Mouse (Mus musculus) heart, embryonic 10.5 days (tissue): ENCODE results near the gene Hhat. TPM values are rescaled to one million over a fixed set of nuclear protein-coding genes. Genes with fewer than 3 reads are reported as not detected.

ENCODE experiments used
- DNase-seq: peaks from one replicate; pipeline ENCODE4 v3.0.0-alpha.2; 2017; ENCODE audit warnings: low spot score
- H3K27ac ChIP-seq: fragments of 300-500 bp; sonication (generic); 2 replicates; pipeline ENCODE4 v1.5.1; 2016; ENCODE audit warnings: mild to moderate bottlenecking
- H3K27me3 ChIP-seq: fragments of 300-500 bp; sonication (generic); 2 replicates; pipeline ENCODE4 v1.6.1; 2016; ENCODE audit warnings: mild to moderate bottlenecking; ENCODE audit not compliant: poor library complexity, insufficient read depth, severe bottlenecking
- H3K36me3 ChIP-seq: fragments of 300-500 bp; sonication (generic); 2 replicates; pipeline ENCODE4 v1.6.1; 2016; ENCODE audit warnings: mild to moderate bottlenecking, moderate library complexity
- H3K4me1 ChIP-seq: fragments of 300-500 bp; sonication (generic); 2 replicates; pipeline ENCODE4 v1.6.1; 2016; ENCODE audit warnings: mild to moderate bottlenecking
- H3K4me3 ChIP-seq: fragments of 300-500 bp; sonication (generic); 2 replicates; pipeline ENCODE4 v1.5.1; 2016; ENCODE audit warnings: mild to moderate bottlenecking, moderate library complexity
- H3K9me3 ChIP-seq: fragments of 300-500 bp; sonication (generic); 2 replicates; pipeline ENCODE4 v1.6.1; 2016; ENCODE audit warnings: mild to moderate bottlenecking, moderate library complexity
- WGBS: fragments of 180-500 bp; shearing (Covaris S2); methylation state at CpG from one replicate; pipeline ENCODE4 v1.1.7; 2016; 5-methylcytosine and 5-hydroxymethylcytosine counted together
- polyA plus RNA-seq: library from polyadenylated mRNA; unstranded; fragments of >200 nt; fragmentation: Nextera tagmentation; extraction: Ambion mirVana; gene quantifications from 2 replicates; pipeline ENCODE4 v1.2.1, GENCODE M21; 2016

The Hhat gene
- polyA plus RNA-seq, 1 experiment from 2014 or later: 6.8 TPM

- no peak overlapping the region for H3K4me3 ChIP-seq
- WGBS: 72% methylated on average over 3 of the region's 3 CpGs
- no peaks in the 10 kb centered on the region for H3K9me3 ChIP-seq
- no peak for DNase-seq
- H3K4me1 ChIP-seq: peaks cover 16% of the 10 kb centered on the region
- H3K27ac ChIP-seq: no peak overlapping the region
- H3K36me3 ChIP-seq: no peaks in the 10 kb centered on the region
- peaks cover 5% of the 10 kb centered on the region; the same call in 1 of the 2 replicates for H3K27me3 ChIP-seq
These were observed 121.8 kb downstream of the Hhat start for GRCm38 (mm10) chr1:192649233-192649632.

- Histone ChIP-seq H3K9me3 (no peaks in the 10 kb centered on the region), H3K27ac (no peak overlapping the region), H3K36me3 (no peaks in the 10 kb centered on the region), H3K4me3 (no peak overlapping the region), H3K27me3 (peaks cover 5% of the 10 kb centered on the region; the same call in 1 of the 2 replicates), H3K4me1 (peaks cover 16% of the 10 kb centered on the region)
- DNase-seq: no peak
- 65% methylated on average over 2 of the region's 2 CpGs for WGBS
These were observed 123.7 kb downstream of the Hhat start for GRCm38 (mm10) chr1:192647361-192647760.

DNA sequence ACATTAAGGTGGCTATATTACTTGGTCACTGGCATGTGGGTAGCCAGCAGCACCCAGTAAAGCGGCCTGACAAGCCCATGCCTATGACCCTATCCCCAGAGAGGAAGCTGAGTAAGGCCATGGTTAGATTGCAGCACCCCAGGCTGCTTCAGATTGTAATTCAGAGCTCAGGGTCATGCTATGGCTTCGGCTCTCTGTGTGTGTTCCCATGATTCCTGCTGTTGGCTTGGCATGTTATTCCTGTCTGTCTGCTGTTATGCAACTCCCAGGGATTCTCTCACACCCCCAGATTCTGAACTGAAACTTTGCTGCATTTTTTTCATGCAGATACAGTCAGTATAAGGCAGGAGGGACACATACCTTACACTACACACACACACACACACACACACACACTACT is 128.9 kb downstream of the Hhat start:
- Histone ChIP-seq H3K36me3 (no peaks in the 10 kb centered on the region), H3K27me3 (no peaks in the 10 kb centered on the region), H3K27ac (no peak overlapping the region), H3K4me3 (no peak overlapping the region), H3K9me3 (no peaks in the 10 kb centered on the region), H3K4me1 (no peaks in the 10 kb centered on the region)
- no peak for DNase-seq
- 79% methylated on average over 2 of the region's 2 CpGs for WGBS

DNA sequence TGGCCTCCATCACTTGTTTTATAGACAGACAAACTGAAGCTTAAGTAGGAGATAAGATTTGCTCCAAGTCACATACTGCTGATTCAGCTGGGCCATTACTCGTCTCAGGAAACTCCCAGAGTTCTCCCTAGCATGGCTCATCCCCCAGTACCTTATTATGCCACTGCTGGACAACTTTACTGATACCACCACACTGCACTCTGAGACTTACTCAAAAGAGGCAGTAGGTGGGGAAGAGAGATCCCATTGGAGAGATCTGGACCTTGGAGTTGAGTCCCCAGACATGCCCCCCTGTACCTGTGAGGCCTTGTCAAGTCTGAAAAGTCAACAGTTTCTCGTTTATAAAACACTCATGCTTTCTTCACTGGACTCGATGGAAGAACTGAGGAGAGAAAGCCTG is 131.8 kb downstream of the Hhat start:
- Histone ChIP-seq H3K4me1 (no peaks in the 10 kb centered on the region), H3K27ac (no peak overlapping the region), H3K9me3 (no peaks in the 10 kb centered on the region), H3K36me3 (no peaks in the 10 kb centered on the region), H3K4me3 (no peak overlapping the region), H3K27me3 (no peaks in the 10 kb centered on the region)
- 55% methylated on average over 3 of the region's 3 CpGs for WGBS
- DNase-seq: no peak

GRCm38 (mm10) chr1:192621843-192622242 is 149.2 kb downstream of the Hhat start:
- 59% methylated on average over 2 of the region's 2 CpGs for WGBS
- peak; percentile 54 for DNase-seq
- no peaks in the 10 kb centered on the region for H3K36me3 ChIP-seq
- H3K9me3 ChIP-seq: no peaks in the 10 kb centered on the region
- H3K27me3 ChIP-seq: no peaks in the 10 kb centered on the region
- H3K27ac ChIP-seq: no peak overlapping the region
- H3K4me1 ChIP-seq: no peaks in the 10 kb centered on the region
- no peak overlapping the region for H3K4me3 ChIP-seq

DNA sequence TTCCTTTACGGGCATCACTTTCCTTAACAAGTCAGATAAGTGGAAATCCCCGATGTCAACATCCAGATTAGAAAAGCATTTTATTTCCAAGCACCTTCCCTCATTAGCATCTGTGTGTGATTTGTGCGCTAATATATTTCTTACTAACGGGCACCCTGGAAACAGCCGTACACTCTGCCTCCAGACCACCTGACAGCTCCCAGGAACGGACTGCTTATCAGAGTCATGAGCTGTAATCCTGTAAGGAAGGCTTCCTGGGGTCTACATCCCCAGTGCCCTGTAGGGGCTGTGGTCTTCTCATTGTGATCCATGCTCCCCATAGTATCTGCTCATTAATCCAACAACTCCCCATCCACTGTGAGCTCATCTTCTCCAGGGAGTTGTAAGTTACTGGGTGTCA is 157.8 kb downstream of the Hhat start:
- 55% methylated on average over 6 of the region's 6 CpGs for WGBS
- no peak overlapping the region for H3K27ac ChIP-seq
- H3K36me3 ChIP-seq: no peaks in the 10 kb centered on the region
- no peak for DNase-seq
- H3K27me3 ChIP-seq: no peaks in the 10 kb centered on the region
- no peak overlapping the region for H3K4me3 ChIP-seq
- peaks cover 23% of the 10 kb centered on the region for H3K4me1 ChIP-seq
- no peaks in the 10 kb centered on the region for H3K9me3 ChIP-seq

DNA sequence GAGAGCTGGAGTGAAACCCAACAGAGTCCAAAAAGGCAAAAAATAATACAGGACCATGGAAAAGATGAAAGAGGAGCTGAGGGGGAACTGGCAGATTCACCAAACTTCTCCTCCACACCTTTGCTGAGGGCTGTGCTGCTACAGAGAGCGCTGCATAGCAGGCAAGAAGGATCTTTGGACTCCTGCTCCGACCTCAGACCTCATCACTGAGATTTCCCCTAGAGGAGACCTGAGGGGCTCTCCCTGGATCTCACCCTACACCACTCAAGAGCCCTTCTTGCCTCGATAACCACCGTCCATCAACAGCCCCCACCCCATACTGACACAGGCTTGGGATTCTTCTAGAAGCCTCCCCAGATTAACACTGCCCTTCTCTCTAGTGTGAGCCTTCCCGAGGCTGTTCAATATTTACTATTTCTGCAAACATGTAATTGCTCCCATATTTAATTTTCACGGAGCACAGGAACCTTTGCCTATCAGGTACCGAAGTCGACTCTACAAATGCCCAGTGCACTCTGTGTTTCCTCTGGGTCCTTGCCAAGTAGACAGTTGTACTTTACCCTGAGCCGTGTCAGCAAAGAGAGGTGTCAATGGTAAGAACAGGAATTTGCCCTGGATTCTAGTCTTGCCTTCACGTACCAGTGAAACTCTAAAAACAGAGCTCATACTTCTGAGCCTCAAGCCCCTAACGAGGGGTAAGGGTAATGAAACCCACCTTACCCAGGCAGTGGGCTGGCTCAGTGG is 158.9 kb downstream of the Hhat start:
- H3K27ac ChIP-seq: no peak overlapping the region; the same call in 1 of the 2 replicates
- H3K4me1 ChIP-seq: peaks cover 23% of the 10 kb centered on the region
- 73% methylated on average over 11 of the region's 11 CpGs for WGBS
- H3K27me3 ChIP-seq: no peaks in the 10 kb centered on the region
- no peaks in the 10 kb centered on the region for H3K9me3 ChIP-seq
- no peaks in the 10 kb centered on the region for H3K36me3 ChIP-seq
- H3K4me3 ChIP-seq: no peak overlapping the region
- no peak for DNase-seq

GRCm38 (mm10) chr1:192606876-192607275 is 164.1 kb downstream of the Hhat start:
- 73% methylated on average over 8 of the region's 8 CpGs for WGBS
- no peaks in the 10 kb centered on the region for H3K36me3 ChIP-seq

GRCm38 (mm10) chr1:192604413-192604812 is 166.6 kb downstream of the Hhat start:
- no peaks in the 10 kb centered on the region for H3K9me3 ChIP-seq
- H3K36me3 ChIP-seq: no peaks in the 10 kb centered on the region
- no peak overlapping the region for H3K27ac ChIP-seq
- DNase-seq: no peak
- H3K4me3 ChIP-seq: no peak overlapping the region
- no peaks in the 10 kb centered on the region for H3K27me3 ChIP-seq
- H3K4me1 ChIP-seq: peaks cover 11% of the 10 kb centered on the region
- 57% methylated on average over 5 of the region's 5 CpGs for WGBS

More at GRCm38 (mm10) chr1:192606876-192607275, 164.1 kb downstream of the Hhat start:
- no peaks in the 10 kb centered on the region for H3K9me3 ChIP-seq
- DNase-seq: no peak
- peaks cover 20% of the 10 kb centered on the region for H3K4me1 ChIP-seq
- no peak overlapping the region for H3K4me3 ChIP-seq
- H3K27me3 ChIP-seq: no peaks in the 10 kb centered on the region
- no peak overlapping the region for H3K27ac ChIP-seq

DNA sequence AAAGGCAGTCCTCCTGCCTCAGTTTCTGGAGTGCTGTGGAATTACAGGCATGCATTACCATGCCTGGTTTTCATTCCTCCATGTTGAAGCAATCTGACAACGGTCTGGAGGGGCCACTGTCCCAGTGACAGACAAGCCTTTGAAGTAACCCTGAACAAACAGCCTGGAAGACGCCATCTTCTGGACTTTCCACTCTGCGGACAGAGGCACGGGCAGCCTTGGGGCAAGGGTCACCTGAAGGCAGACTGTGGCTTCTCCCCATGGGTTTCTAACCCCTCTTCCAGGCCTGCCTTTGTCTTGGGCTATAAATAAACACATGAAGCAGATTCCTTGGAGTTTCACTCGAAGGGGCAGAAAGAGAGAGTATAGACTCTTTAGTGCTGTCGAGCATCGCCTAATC is 167.5 kb downstream of the Hhat start:
- 52% methylated on average over 7 of the region's 7 CpGs for WGBS
- no peak for DNase-seq
- Histone ChIP-seq H3K9me3 (no peaks in the 10 kb centered on the region), H3K36me3 (no peaks in the 10 kb centered on the region), H3K4me1 (peaks cover 11% of the 10 kb centered on the region), H3K4me3 (no peak overlapping the region), H3K27ac (no peak overlapping the region), H3K27me3 (no peaks in the 10 kb centered on the region; the same call in 1 of the 2 replicates)

DNA sequence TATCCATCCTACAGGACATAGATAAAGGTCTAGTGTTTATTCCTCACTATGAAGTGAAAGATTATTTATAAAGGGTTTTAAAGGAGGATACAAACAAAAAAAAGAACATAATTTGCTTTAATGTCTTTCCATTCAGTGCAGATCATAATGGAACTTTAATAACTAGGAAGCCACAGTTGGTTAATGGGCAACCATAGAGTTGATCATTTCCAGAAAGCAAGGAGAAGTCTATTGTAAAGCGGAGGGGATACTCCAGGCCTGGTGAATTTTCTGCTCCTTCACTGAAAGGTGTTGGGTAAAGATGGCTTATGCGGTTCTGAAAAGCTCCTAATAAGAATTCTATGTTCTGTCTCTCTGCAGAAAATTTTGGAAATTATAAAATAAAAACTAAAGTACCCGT is 169.8 kb downstream of the Hhat start:
- 90% methylated on average over 3 of the region's 3 CpGs for WGBS
- Histone ChIP-seq H3K27ac (no peak overlapping the region), H3K27me3 (no peaks in the 10 kb centered on the region; the same call in 1 of the 2 replicates), H3K4me1 (peaks cover 11% of the 10 kb centered on the region), H3K36me3 (no peaks in the 10 kb centered on the region), H3K9me3 (no peaks in the 10 kb centered on the region), H3K4me3 (no peak overlapping the region)
- DNase-seq: no peak

- Histone ChIP-seq H3K4me1 (peaks cover 11% of the 10 kb centered on the region), H3K36me3 (no peaks in the 10 kb centered on the region), H3K27ac (no peak overlapping the region), H3K9me3 (no peaks in the 10 kb centered on the region), H3K27me3 (no peaks in the 10 kb centered on the region; the same call in 1 of the 2 replicates), H3K4me3 (no peak overlapping the region)
- DNase-seq: no peak
- WGBS: 84% methylated on average over 7 of the region's 7 CpGs
These were observed 171.3 kb downstream of the Hhat start for GRCm38 (mm10) chr1:192599746-192600145.

- H3K27me3 ChIP-seq: no peaks in the 10 kb centered on the region; the same call in 1 of the 2 replicates
- H3K27ac ChIP-seq: no peak overlapping the region
- DNase-seq: peak; percentile 84
- H3K9me3 ChIP-seq: no peaks in the 10 kb centered on the region
- H3K36me3 ChIP-seq: no peaks in the 10 kb centered on the region
- peaks cover under 1% of the 10 kb centered on the region for H3K4me1 ChIP-seq
- H3K4me3 ChIP-seq: no peak overlapping the region
- WGBS: 44% methylated on average over 2 of the region's 2 CpGs
These were observed 172.6 kb downstream of the Hhat start for GRCm38 (mm10) chr1:192598380-192598779.

GRCm38 (mm10) chr1:192595426-192595825 is 175.6 kb downstream of the Hhat start:
- DNase-seq: no peak
- H3K4me1 ChIP-seq: no peaks in the 10 kb centered on the region
- H3K27ac ChIP-seq: no peak overlapping the region
- WGBS: 73% methylated on average over 4 of the region's 4 CpGs
- no peaks in the 10 kb centered on the region for H3K36me3 ChIP-seq
- no peaks in the 10 kb centered on the region; the same call in 1 of the 2 replicates for H3K27me3 ChIP-seq
- H3K4me3 ChIP-seq: no peak overlapping the region
- no peaks in the 10 kb centered on the region for H3K9me3 ChIP-seq
